Mouse (Mus musculus) cortical plate, adult 2 months (tissue): Measurements from ENCODE around the gene Doc2g.

ENCODE experiments used
- CTCF ChIP-seq: fragments of 200-500 bp; IDR thresholded peaks from 2 replicates; pipeline ENCODE4 v1.5.1; 2011; ENCODE audit warnings: mild to moderate bottlenecking, control low read depth, low read length; ENCODE audit not compliant: insufficient read depth; ENCODE audit errors: extremely low read depth
- POLR2A ChIP-seq: fragments of 200-500 bp; IDR thresholded peaks from 2 replicates; pipeline ENCODE4 v1.6.1; 2011; ENCODE audit warnings: mild to moderate bottlenecking, low read length, control low read depth; ENCODE audit not compliant: insufficient read depth; ENCODE audit errors: extremely low read depth

DNA sequence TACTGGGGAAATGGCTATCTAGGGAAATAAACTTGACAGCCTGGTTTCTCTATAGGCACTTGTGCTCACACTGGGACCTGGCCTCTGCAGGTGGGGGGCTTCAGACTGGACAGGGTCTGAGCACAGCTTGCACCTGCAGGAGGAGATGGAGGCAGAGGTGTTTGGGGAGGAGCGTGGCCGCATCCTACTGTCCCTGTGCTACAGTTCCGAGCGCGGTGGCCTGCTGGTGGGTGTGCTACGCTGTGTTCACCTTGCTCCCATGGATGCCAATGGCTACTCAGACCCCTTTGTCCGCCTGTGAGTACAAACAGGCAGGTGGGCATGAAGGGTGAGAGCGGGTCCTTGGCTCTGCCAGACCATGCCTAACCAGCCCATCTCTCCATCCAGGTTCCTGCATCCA lies 2.9 kb downstream of the Doc2g start:
- TF ChIP-seq POLR2A, result no peak
- no peak for TF ChIP-seq CTCF
